Mouse (Mus musculus) lung, embryonic 14.5 days (tissue): ENCODE measurements around the gene Khdc3. TPM values are rescaled to one million over a fixed set of nuclear protein-coding genes. Genes with fewer than 3 reads are reported as not detected.
A peak's percentile ranks its signal among the peaks of the same experiment; 100 is the strongest.

Source experiments
- ATAC-seq: fragments of 200-750 bp; cut with Nextera tagmentation; 2 replicates; pipeline ENCODE4 v1.8.0; 2017; ENCODE audit warnings: mild to moderate bottlenecking, moderate TSS enrichment, moderate library complexity; ENCODE audit not compliant: insufficient read depth
- DNase-seq: peaks from one replicate; pipeline ENCODE4 v3.0.0-alpha.2; 2015
- H3K27ac ChIP-seq: fragments of 300-500 bp; sonication (generic); 2 replicates; pipeline ENCODE4 v1.5.1; 2014; ENCODE audit warnings: low read depth, mild to moderate bottlenecking, moderate library complexity
- H3K27me3 ChIP-seq: fragments of 300-500 bp; sonication (generic); 2 replicates; pipeline ENCODE4 v1.6.1; 2014; ENCODE audit warnings: low read length, control low read depth; ENCODE audit not compliant: insufficient read depth
- H3K36me3 ChIP-seq: fragments of 300-500 bp; sonication (generic); 2 replicates; pipeline ENCODE4 v1.6.1; 2014; ENCODE audit warnings: control low read depth; ENCODE audit not compliant: insufficient read depth
- H3K4me1 ChIP-seq: fragments of 300-500 bp; sonication (generic); 2 replicates; pipeline ENCODE4 v1.6.1; 2014; ENCODE audit warnings: antibody characterized with exemption, control low read depth; ENCODE audit not compliant: insufficient read depth
- H3K4me2 ChIP-seq: fragments of 300-500 bp; sonication (generic); 2 replicates; pipeline ENCODE4 v1.6.1; 2014; ENCODE audit warnings: mild to moderate bottlenecking
- H3K4me3 ChIP-seq: fragments of 300-500 bp; sonication (generic); 2 replicates; pipeline ENCODE4 v1.5.1; 2014; ENCODE audit warnings: low read depth, low read length
- H3K9ac ChIP-seq: fragments of 300-500 bp; sonication (generic); 2 replicates; pipeline ENCODE4 v1.6.1; 2014
- H3K9me3 ChIP-seq: fragments of 300-500 bp; sonication (generic); 2 replicates; pipeline ENCODE4 v1.6.1; 2016; ENCODE audit warnings: low read depth, low read length, control low read depth
- CTCF ChIP-seq: IDR thresholded peaks from 2 replicates; pipeline ENCODE4 v1.5.1; 2016; ENCODE audit warnings: antibody characterized with exemption, low read depth
- WGBS: fragments of 180-500 bp; shearing (Covaris S2); extraction: QIAGEN DNeasy Blood & Tissue Kit; methylation state at CpG from one replicate; pipeline ENCODE4 v1.1.7; 2014; 5-methylcytosine and 5-hydroxymethylcytosine counted together
- polyA plus RNA-seq: library from polyadenylated mRNA; unstranded; fragments of >200 nt; fragmentation: Nextera tagmentation; extraction: Ambion mirVana; gene quantifications from 2 replicates; pipeline ENCODE4 v1.2.1, GENCODE M21; 2014

Khdc3 gene
- polyA plus RNA-seq, 1 experiment from 2014 or later = not detected

GRCm38 (mm10) chr9:73097898-73098297 is 3.7 kb upstream of the Khdc3 start:
- WGBS = 72% methylated on average over 2 of the region's 2 CpGs
- DNase-seq = no peak

GRCm38 (mm10) chr9:73102181-73102580 is 545 bp downstream of the Khdc3 start, which contains the start of gene Gm20509:
Gm20509 (plus strand) TSS chr9:73102470.
- H3K36me3 ChIP-seq = no peaks in the 10 kb centered on the region
- 84% methylated on average over 4 of the region's 4 CpGs for WGBS
- H3K9ac ChIP-seq = peak within 1 kb of the TSS; percentile 43
- peak within 1 kb of the TSS; percentile 85 for H3K4me2 ChIP-seq
- H3K27me3 ChIP-seq = peaks cover 17% of the 10 kb centered on the region; the same call in 1 of the 2 replicates
- H3K4me3 ChIP-seq = peak within 1 kb of the TSS; percentile 39
- TF ChIP-seq CTCF = no peak
- H3K4me1 ChIP-seq = peaks cover 8% of the 10 kb centered on the region; the same call in 1 of the 2 replicates
- H3K9me3 ChIP-seq = no peaks in the 10 kb centered on the region
- ATAC-seq = no peak
- no peak for DNase-seq
- no peak within 1 kb of the TSS for H3K27ac ChIP-seq

More at GRCm38 (mm10) chr9:73097898-73098297, 3.7 kb upstream of the Khdc3 start:
- Histone ChIP-seq H3K27me3 (peaks cover 9% of the 10 kb centered on the region; the same call in 1 of the 2 replicates), H3K9me3 (no peaks in the 10 kb centered on the region), H3K27ac (no peak overlapping the region), H3K4me2 (no peak overlapping the region), H3K4me3 (no peak overlapping the region), H3K4me1 (no peaks in the 10 kb centered on the region), H3K36me3 (no peaks in the 10 kb centered on the region), H3K9ac (no peak overlapping the region)
- no peak for TF ChIP-seq CTCF
- no peak for ATAC-seq

- TF ChIP-seq CTCF = no peak
These were observed 1.7 kb downstream of the Khdc3 start for GRCm38 (mm10) chr9:73103159-73103879.

GRCm38 (mm10) chr9:73103880-73104198 is 2.2 kb downstream of the Khdc3 start:
- H3K27me3 ChIP-seq = peaks cover 17% of the 10 kb centered on the region; the same call in 1 of the 2 replicates
- ATAC-seq = peak; percentile 38; the same call in 1 of the 2 replicates
- WGBS = 34% methylated on average over 5 of the region's 5 CpGs
- no peak overlapping the region for H3K27ac ChIP-seq
- H3K4me1 ChIP-seq = peaks cover 8% of the 10 kb centered on the region; the same call in 1 of the 2 replicates
- no peaks in the 10 kb centered on the region for H3K9me3 ChIP-seq
- peak overlapping the region; percentile 43 for H3K9ac ChIP-seq
- peak overlapping the region; percentile 85 for H3K4me2 ChIP-seq
- peak overlapping the region; percentile 39 for H3K4me3 ChIP-seq
- no peaks in the 10 kb centered on the region for H3K36me3 ChIP-seq
- TF ChIP-seq CTCF = no peak
- DNase-seq = no peak

More at GRCm38 (mm10) chr9:73103159-73103879, 1.7 kb downstream of the Khdc3 start:
- peak overlapping the region; percentile 85 for H3K4me2 ChIP-seq
- H3K4me3 ChIP-seq = peak overlapping the region; percentile 39
- no peak overlapping the region for H3K27ac ChIP-seq
- no peaks in the 10 kb centered on the region for H3K36me3 ChIP-seq
- peak overlapping the region; percentile 43 for H3K9ac ChIP-seq
- ATAC-seq (peak; percentile 72), DNase-seq (peak; percentile 59)
- 3% methylated on average over 60 of the region's 60 CpGs for WGBS
- H3K27me3 ChIP-seq = peaks cover 17% of the 10 kb centered on the region; the same call in 1 of the 2 replicates
- no peaks in the 10 kb centered on the region for H3K9me3 ChIP-seq
- H3K4me1 ChIP-seq = peaks cover 8% of the 10 kb centered on the region; the same call in 1 of the 2 replicates

- no peak for DNase-seq
- H3K36me3 ChIP-seq = no peaks in the 10 kb centered on the region
- TF ChIP-seq CTCF = no peak
- 64% methylated on average over 1 of the region's 1 CpGs for WGBS
- peaks cover 17% of the 10 kb centered on the region; the same call in 1 of the 2 replicates for H3K27me3 ChIP-seq
- H3K9me3 ChIP-seq = no peaks in the 10 kb centered on the region
- ATAC-seq = no peak
- H3K9ac ChIP-seq = no peak overlapping the region
- H3K4me2 ChIP-seq = no peak overlapping the region
- peaks cover 8% of the 10 kb centered on the region; the same call in 1 of the 2 replicates for H3K4me1 ChIP-seq
- no peak overlapping the region for H3K4me3 ChIP-seq
- no peak overlapping the region for H3K27ac ChIP-seq
These were observed 3.5 kb downstream of the Khdc3 start for GRCm38 (mm10) chr9:73105141-73105540.

- Histone ChIP-seq H3K27me3 (peaks cover 17% of the 10 kb centered on the region; the same call in 1 of the 2 replicates), H3K4me1 (peaks cover 8% of the 10 kb centered on the region; the same call in 1 of the 2 replicates), H3K9me3 (no peaks in the 10 kb centered on the region), H3K36me3 (no peaks in the 10 kb centered on the region), H3K27ac (no peak overlapping the region), H3K9ac (no peak overlapping the region), H3K4me2 (no peak overlapping the region), H3K4me3 (no peak overlapping the region)
- DNase-seq = no peak
- ATAC-seq = no peak
- TF ChIP-seq CTCF = no peak
These were observed 4.1 kb downstream of the Khdc3 start for GRCm38 (mm10) chr9:73105771-73106170.
